Mouse (Mus musculus) ES-Bruce4 (cell line): Measurements from ENCODE around the gene Gsta1. TPM values are rescaled to one million over a fixed set of nuclear protein-coding genes. Genes with fewer than 3 reads are reported as not detected.
"Not testable (repeated sequence)": the region's sequence is repeated elsewhere in the genome, so short reads cannot be mapped to it uniquely, and the experiment has no call there.

Experiments
- H3K27ac ChIP-seq: 2 replicates; pipeline ENCODE4 v1.5.1; 2012; ENCODE audit warnings: low read length, inconsistent platforms; ENCODE audit not compliant: insufficient read depth
- H3K27me3 ChIP-seq: 2 replicates; pipeline ENCODE4 v1.6.1; 2012; ENCODE audit warnings: mild to moderate bottlenecking, low read length, inconsistent platforms; ENCODE audit not compliant: control insufficient read depth, poor library complexity, insufficient read depth, severe bottlenecking
- H3K36me3 ChIP-seq: 2 replicates; pipeline ENCODE4 v1.6.1; 2012; ENCODE audit warnings: inconsistent platforms, mild to moderate bottlenecking, low read length, moderate library complexity; ENCODE audit not compliant: control insufficient read depth, poor library complexity, insufficient read depth, severe bottlenecking
- H3K4me1 ChIP-seq: one replicate; pipeline ENCODE4 v1.8.1; 2011; ENCODE audit warnings: low read length; ENCODE audit not compliant: control insufficient read depth, insufficient read depth
- H3K4me3 ChIP-seq: 2 replicates; pipeline ENCODE4 v1.5.1; 2011; ENCODE audit warnings: low read depth, mild to moderate bottlenecking, low read length
- H3K9ac ChIP-seq: 2 replicates; pipeline ENCODE4 v1.6.1; 2012; ENCODE audit warnings: low read depth, mild to moderate bottlenecking, inconsistent platforms; ENCODE audit not compliant: poor library complexity, severe bottlenecking
- H3K9me3 ChIP-seq: replicated peaks from 2 replicates; pipeline ENCODE4 v1.6.1; 2012; ENCODE audit warnings: mild to moderate bottlenecking, low read length, inconsistent platforms; ENCODE audit not compliant: control insufficient read depth, poor library complexity, insufficient read depth, severe bottlenecking
- CTCF ChIP-seq: IDR thresholded peaks from one replicate; pipeline ENCODE4 v1.8.1; 2011; ENCODE audit warnings: low read depth, low read length
- polyA plus RNA-seq: library from polyadenylated mRNA; stranded (reverse); fragments of >200 nt; gene quantifications from 2 replicates; pipeline ENCODE4 v1.2.4, GENCODE M21; 2011; ENCODE audit warnings: low read depth; ENCODE audit not compliant: missing spikeins, insufficient read depth, insufficient read length

The Gsta1 gene
- polyA plus RNA-seq, 1 experiment = not detected

GRCm38 (mm10) chr9:78259688-78260087, 29.2 kb downstream of the Gsta1 start:
- not testable (repeated sequence) for H3K9ac ChIP-seq, H3K4me3 ChIP-seq, H3K9me3 ChIP-seq, H3K4me1 ChIP-seq, H3K36me3 ChIP-seq, H3K27me3 ChIP-seq, H3K27ac ChIP-seq
- peak; percentile 9 for TF ChIP-seq CTCF

DNA sequence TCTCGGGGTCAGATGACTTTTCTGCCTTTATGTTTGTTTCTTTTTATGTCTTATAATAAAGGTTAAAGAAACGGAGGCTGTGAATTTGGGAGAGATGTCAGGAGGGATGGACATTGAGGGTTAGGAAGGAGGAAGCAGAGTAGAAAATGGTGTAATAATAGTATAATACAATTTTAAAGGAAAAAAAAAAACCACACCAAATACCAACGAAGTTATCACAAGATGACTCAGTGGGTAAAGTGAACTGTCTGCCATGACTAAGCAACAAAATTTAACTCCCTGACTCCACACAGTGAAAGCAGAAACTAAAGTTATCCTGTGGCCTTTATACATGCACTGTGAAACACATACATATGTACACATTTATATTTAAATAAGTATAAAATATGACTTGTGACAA, 40.5 kb downstream of the Gsta1 start:
- H3K4me3 ChIP-seq, H3K36me3 ChIP-seq: not testable (repeated sequence)

GRCm38 (mm10) chr9:78282002-78282711, 51.7 kb downstream of the Gsta1 start:
- not testable (repeated sequence) for H3K4me3 ChIP-seq, H3K36me3 ChIP-seq, H3K4me1 ChIP-seq, H3K9ac ChIP-seq, H3K9me3 ChIP-seq, H3K27me3 ChIP-seq, H3K27ac ChIP-seq

More for the DNA sequence above, 40.5 kb downstream of the Gsta1 start:
- H3K4me1 ChIP-seq, H3K9ac ChIP-seq, H3K27ac ChIP-seq, H3K9me3 ChIP-seq, H3K27me3 ChIP-seq: not testable (repeated sequence)

DNA sequence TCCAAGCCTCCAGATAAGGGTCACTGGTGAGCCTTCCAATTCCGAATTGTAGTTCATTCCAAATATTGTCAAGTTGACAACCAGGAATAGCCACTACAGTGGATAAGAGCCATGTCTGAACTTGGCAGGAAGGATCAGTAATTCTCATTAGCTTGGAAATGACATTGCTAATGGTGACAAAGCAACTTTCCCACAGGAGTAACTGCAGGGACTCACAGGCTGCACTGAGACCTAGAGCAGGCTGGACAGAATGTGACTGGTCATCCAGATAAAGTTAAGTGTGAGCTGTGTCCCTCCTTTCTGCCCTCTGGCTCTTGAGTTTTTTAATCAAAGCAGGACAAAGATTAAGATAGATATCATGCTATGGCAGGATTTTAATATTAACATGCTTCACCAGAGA, 58.6 kb downstream of the Gsta1 start:
- not testable (repeated sequence) for H3K27ac ChIP-seq, H3K9ac ChIP-seq, H3K27me3 ChIP-seq, H3K36me3 ChIP-seq, H3K4me1 ChIP-seq, H3K4me3 ChIP-seq, H3K9me3 ChIP-seq

DNA sequence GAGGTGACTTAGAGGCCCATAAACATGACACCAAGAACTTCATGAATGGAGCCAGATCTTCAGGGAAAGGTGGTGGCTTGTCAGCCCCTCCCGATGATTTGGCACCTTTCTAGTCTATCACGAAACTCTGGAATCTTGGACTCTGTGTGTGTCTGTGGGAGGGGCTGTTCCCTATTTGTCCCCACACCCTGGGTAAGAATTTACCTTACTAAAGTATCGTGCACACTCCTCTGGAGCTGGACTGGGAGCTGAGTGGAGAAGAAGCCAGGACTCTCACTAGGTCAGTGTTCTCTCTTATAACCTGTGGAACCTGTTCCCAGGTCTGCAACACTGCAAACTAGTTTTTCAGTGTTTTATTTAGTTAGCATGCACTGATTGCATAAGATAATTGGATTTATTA, 59.3 kb downstream of the Gsta1 start, which contains the start of gene Gm10639:
Gene Gm10639 (plus strand): TSS at position 201 of the 400 bp plus-strand sequence.
- H3K27ac ChIP-seq, H3K36me3 ChIP-seq, H3K4me1 ChIP-seq, H3K27me3 ChIP-seq, H3K4me3 ChIP-seq, H3K9ac ChIP-seq, H3K9me3 ChIP-seq: not testable (repeated sequence)

Other genes starting within 250 kb of the Gsta1 start
- gene Gcm1, start 178.7 kb upstream of the Gsta1 start, polyA plus RNA-seq = 1.3 and 1.7 TPM in 2 replicates
- 16.4 and 19.1 TPM in 2 replicates for gene Fbxo9, start 121.6 kb upstream of the Gsta1 start, polyA plus RNA-seq
- gene Ick, start 121.5 kb upstream of the Gsta1 start, polyA plus RNA-seq = 17.1 and 17.5 TPM in 2 replicates
- gene Gsta4, start 47.9 kb upstream of the Gsta1 start, polyA plus RNA-seq = 322 and 323 TPM in 2 replicates
- gene Gm3776, start 26.5 kb downstream of the Gsta1 start, polyA plus RNA-seq = not detected in 2 replicates
- not detected in 2 replicates for gene Gm10639, start 59.3 kb downstream of the Gsta1 start, polyA plus RNA-seq
- not detected in 2 replicates for gene Omt2a, start 84.1 kb downstream of the Gsta1 start, polyA plus RNA-seq
- gene Omt2b, start 96.9 kb downstream of the Gsta1 start, polyA plus RNA-seq = not detected in 2 replicates
- not detected in 2 replicates for gene Gsta2, start 125.1 kb downstream of the Gsta1 start, polyA plus RNA-seq
- 5,317 and 5,424 TPM in 2 replicates for gene Dppa5a, start 137.5 kb downstream of the Gsta1 start, polyA plus RNA-seq
- gene Ooep, start 148.1 kb downstream of the Gsta1 start, polyA plus RNA-seq = 75.0 and 86.4 TPM in 2 replicates
- gene Ddx43, start 165.1 kb downstream of the Gsta1 start, polyA plus RNA-seq = 2.8 and 4.9 TPM in 2 replicates
- 1.1 and 1.2 TPM in 2 replicates for gene Cgas, start 212.6 kb downstream of the Gsta1 start, polyA plus RNA-seq
- 23.1 and 26.2 TPM in 2 replicates for gene Mto1, start 217.6 kb downstream of the Gsta1 start, polyA plus RNA-seq
- not detected in 2 replicates for gene Gm17324, start 218.1 kb downstream of the Gsta1 start, polyA plus RNA-seq